Mouse (Mus musculus): ENCODE results near the gene Cma2.

- TF ChIP-seq POLR2A (IDR thresholded peaks at IDR 0.05; ENCODE audit: borderline replicate concordance, insufficient read depth, low read length) (no peak), CTCF (IDR thresholded peaks at IDR 0.05; ENCODE audit: borderline replicate concordance, insufficient read depth, low read depth, low read length) (no peak)
These were observed at the start of gene Cma2 for GRCm38 (mm10) chr14:55950346-55951030.
